In the genomic region with DNA sequence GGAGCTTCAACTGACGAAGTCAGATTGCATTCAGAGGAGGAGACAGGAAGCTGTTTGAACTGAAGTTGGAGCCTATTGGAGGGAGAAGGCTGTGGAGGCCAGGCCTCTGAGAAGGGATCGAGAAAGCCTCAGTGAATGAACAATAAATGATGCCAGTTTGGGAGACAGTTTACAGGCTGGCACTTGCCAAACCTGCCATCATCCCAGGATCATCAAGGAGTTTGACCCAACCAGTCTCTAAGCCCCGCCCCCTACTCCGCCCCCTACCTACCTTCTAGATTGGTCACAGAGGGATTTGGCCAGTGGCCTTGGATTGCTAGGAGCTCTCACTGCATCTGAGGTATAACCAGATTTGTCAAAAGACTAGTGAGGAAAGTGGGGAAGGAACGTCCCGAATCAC, we compare ENCODE assay signal across 24 mouse cellular contexts.
A peak's percentile ranks its signal among the peaks of the same experiment; 100 is the strongest.
DNase-seq lines count a peak whose midpoint lies in the region; ATAC-seq lines count a peak whose summit lies in the region.
"Had no signal": no experiment of that assay in that cellular context is flagged by ENCODE, and none has a peak within 500 bp of the region (broad histone marks: within the 10 kb centered on the region; RNA-seq: fewer than 3 reads in every experiment).

No protein-coding gene starts in this region.

- no peaks in the 10 kb centered on the region for H3K27me3 ChIP-seq in lung, embryonic 16.5 days (ENCODE audit: control insufficient read depth, insufficient read depth, low read depth, low read length)
- H3K27me3 ChIP-seq: forebrain, embryonic 13.5 days; heart, embryonic 12.5 days; heart, embryonic 15.5 days; hindbrain, embryonic 13.5 days had no signal

- no peak overlapping the region for H3K9ac ChIP-seq in lung, embryonic 16.5 days (ENCODE audit: low read length)
- H3K9ac ChIP-seq: forebrain, embryonic 13.5 days; heart, embryonic 12.5 days; heart, embryonic 15.5 days; hindbrain, embryonic 13.5 days had no signal

- DNase-seq in CD4-positive, CD25-positive, alpha-beta regulatory T cell, adult 2 months (ENCODE audit: low read depth, low spot score), result peak; percentile 28
- no peak for DNase-seq in lung, postnatal 25 days (ENCODE audit: low spot score)
- peak; percentile 15 for DNase-seq in T-cell, adult 2 months (ENCODE audit: low spot score)
- no peak for DNase-seq in right cerebral cortex, adult 2 months (ENCODE audit: low spot score in 2 of 2)
- DNase-seq in thymus, postnatal 25 days, result no peak
- DNase-seq: adrenal gland, postnatal 10 days; adrenal gland, postnatal 36 days; cerebellum, adult 18-20 months; cerebellum, adult 9-10 months; cerebellum, postnatal 14 days; gastrocnemius, postnatal 10 days; gastrocnemius, postnatal 36 days; heart, postnatal 10 days; heart, postnatal 36 days had no signal

- no peak for ATAC-seq in CD4-positive, CD25-positive, alpha-beta regulatory T cell, adult 4 months
- no peak for ATAC-seq in lung, embryonic 16.5 days (ENCODE audit: low read depth)
- ATAC-seq: forebrain, embryonic 13.5 days; forebrain, embryonic 16.5 days; hindbrain, embryonic 16.5 days had no signal

- 86% methylated on average over 6 of the region's 6 CpGs for WGBS in lung, embryonic 16.5 days

- H3K9me3 ChIP-seq in lung, embryonic 16.5 days (ENCODE audit: control insufficient read depth, low read length), result no peaks in the 10 kb centered on the region
- H3K9me3 ChIP-seq: forebrain, embryonic 10.5 days; forebrain, embryonic 13.5 days; heart, embryonic 12.5 days; heart, embryonic 15.5 days; hindbrain, embryonic 10.5 days; hindbrain, embryonic 13.5 days had no signal

- H3K4me1 ChIP-seq in lung, embryonic 16.5 days (replicated peaks; ENCODE audit: control insufficient read depth, insufficient read depth, low read length), result peaks cover 7% of the 10 kb centered on the region
- H3K4me1 ChIP-seq: heart, embryonic 15.5 days had no signal

- peaks cover 33% of the 10 kb centered on the region for H3K36me3 ChIP-seq in lung, embryonic 16.5 days (ENCODE audit: control insufficient read depth, insufficient read depth, low read length)

- no peak overlapping the region; the same call in 1 of the 2 replicates for H3K4me2 ChIP-seq in lung, embryonic 16.5 days (ENCODE audit: low read depth, low read length)
- H3K4me2 ChIP-seq: forebrain, embryonic 13.5 days; heart, embryonic 12.5 days; heart, embryonic 15.5 days; hindbrain, embryonic 13.5 days had no signal

- no peak overlapping the region for H3K4me3 ChIP-seq in lung, embryonic 16.5 days (ENCODE audit: low read length)
- H3K4me3 ChIP-seq: forebrain, embryonic 10.5 days; forebrain, embryonic 13.5 days; heart, embryonic 12.5 days; heart, embryonic 15.5 days; hindbrain, embryonic 10.5 days; hindbrain, embryonic 13.5 days had no signal

- H3K27ac ChIP-seq in lung, embryonic 16.5 days (ENCODE audit: low read length), result peak overlapping the region; percentile 76
- H3K27ac ChIP-seq: forebrain, embryonic 10.5 days; forebrain, embryonic 13.5 days; heart, embryonic 15.5 days; hindbrain, embryonic 10.5 days; hindbrain, embryonic 13.5 days had no signal

Comparison
In these comparisons a context has a peak if more than half of its experiments do, and no peak if none do; other contexts are left out.
1. DNase-seq: peak in CD4-positive, CD25-positive, alpha-beta regulatory T cell, adult 2 months (single experiment) and T-cell, adult 2 months (single experiment); none in lung, postnatal 25 days (single experiment), right cerebral cortex, adult 2 months (0 of 2) and thymus, postnatal 25 days (single experiment).